Mouse (Mus musculus) heart, postnatal 14 days (tissue): ENCODE measurements around the gene Mrps36. TPM values are rescaled to one million over a fixed set of nuclear protein-coding genes. Genes with fewer than 3 reads are reported as not detected.
"Not testable (repeated sequence)": the region's sequence is repeated elsewhere in the genome, so short reads cannot be mapped to it uniquely, and the experiment has no call there.

ENCODE experiments used
- DNase-seq, 2 experiments: peaks; one replicate each; pipeline ENCODE4 v3.0.0; 2021 to 2022
- intact Hi-C: fragments of 180-260 bp; cut with DNase I; formaldehyde crosslinking; loops from one replicate; pipeline ENCODE4 v1.15.1; 2025
- long read RNA-seq, 2 experiments: library from polyadenylated mRNA; stranded (forward); transcript quantifications; one replicate each; pipeline ENCODE4 v2.0.0; 2021
- total RNA-seq, 2 experiments: library from RNA; stranded (reverse); gene quantifications; 2 replicates each; pipeline ENCODE4 v1.2.3; 2021

Gene Mrps36
- total RNA-seq: 100 to 1,000 TPM; 173 to 179 TPM
- long read RNA-seq, experiment 1, transcript Mrps36-203 (4 exons, 701 nt): major isoform, 90 of 128 reads
- long read RNA-seq, experiment 1, transcript Mrps36-202 (4 exons, 571 nt): minor isoform, 12 of 128 reads
- long read RNA-seq, experiment 1, partial matches to known transcripts: 1 of 128 reads
- long read RNA-seq, experiment 1, other reads (novel, unspliced or antisense): 20 of 128 reads
- long read RNA-seq, experiment 2, transcript Mrps36-202 (4 exons, 571 nt): minor isoform, 11 of 127 reads
- long read RNA-seq, experiment 2, transcript Mrps36-203 (4 exons, 701 nt): major isoform, 97 of 127 reads
- long read RNA-seq, experiment 2, partial matches to known transcripts: 1 of 127 reads
- long read RNA-seq, experiment 2, other reads (novel, unspliced or antisense): 14 of 127 reads

- peak; percentile 90 to 91 for DNase-seq
- intact Hi-C loops: no loop called here
Measured at GRCm38 (mm10) chr13:100744036-100744744, at the start of gene Mrps36. Mrps36 (minus strand) TSS chr13:100744659.

- DNase-seq: no peak
- intact Hi-C loops: loop anchor here (5.0 kb wide), 1 partner anchor 42 kb away; no protein-coding TSS in a partner anchor
Measured at GRCm38 (mm10) chr13:100789083-100789482, 44.6 kb upstream of the Mrps36 start.

- not testable (repeated sequence) for DNase-seq
- intact Hi-C loops: loop anchor here (5.0 kb wide), 1 partner anchor 41 kb away; no protein-coding TSS in a partner anchor
Measured at GRCm38 (mm10) chr13:100788057-100788456, 43.6 kb upstream of the Mrps36 start.

GRCm38 (mm10) chr13:100787316-100788010, 43.0 kb upstream of the Mrps36 start:
- DNase-seq: no peak
- intact Hi-C loops: loop anchor here (5.0 kb wide), 1 partner anchor 40 kb away; no protein-coding TSS in a partner anchor

- peak; percentile 90 to 93 for DNase-seq
- intact Hi-C loops: loop anchor here (5.0 kb wide), 1 partner anchor 39 kb away; no protein-coding TSS in a partner anchor
Measured at GRCm38 (mm10) chr13:100786414-100786867, 42.0 kb upstream of the Mrps36 start, which contains the start of gene Ccnb1. Ccnb1 (minus strand) TSS chr13:100786570.

- intact Hi-C loops: loop anchor here (5.0 kb wide), 1 partner anchor 39 kb away; no protein-coding TSS in a partner anchor
- DNase-seq: no peak
Measured at GRCm38 (mm10) chr13:100785806-100786413, 41.5 kb upstream of the Mrps36 start.

GRCm38 (mm10) chr13:100777491-100777890, 33.0 kb upstream of the Mrps36 start:
- intact Hi-C loops: no loop called here

GRCm38 (mm10) chr13:100776710-100777109, 32.3 kb upstream of the Mrps36 start:
- intact Hi-C loops: no loop called here
- no peak for DNase-seq

More at GRCm38 (mm10) chr13:100777491-100777890, 33.0 kb upstream of the Mrps36 start:
- DNase-seq: no peak

GRCm38 (mm10) chr13:100776056-100776419, 31.6 kb upstream of the Mrps36 start:
- intact Hi-C loops: no loop called here

GRCm38 (mm10) chr13:100775252-100776055, 31.0 kb upstream of the Mrps36 start, which contains the start of gene Cenph:
Cenph (minus strand) TSS chr13:100775899.
- intact Hi-C loops: no loop called here
- peak; percentile 80 to 86 for DNase-seq

More at GRCm38 (mm10) chr13:100776056-100776419, 31.6 kb upstream of the Mrps36 start:
- DNase-seq: no peak

- intact Hi-C loops: no loop called here
- DNase-seq: no peak
Measured at GRCm38 (mm10) chr13:100774704-100775103, 30.2 kb upstream of the Mrps36 start.

- intact Hi-C loops: no loop called here
- DNase-seq: peak in 1 of 2 experiments; percentile 18
Measured at GRCm38 (mm10) chr13:100755329-100755728, 10.9 kb upstream of the Mrps36 start.

GRCm38 (mm10) chr13:100754186-100754585, 9.7 kb upstream of the Mrps36 start:
- no peak for DNase-seq
- intact Hi-C loops: no loop called here

GRCm38 (mm10) chr13:100753011-100753410, 8.6 kb upstream of the Mrps36 start:
- intact Hi-C loops: no loop called here
- no peak for DNase-seq

- no peak for DNase-seq
- intact Hi-C loops: no loop called here
Measured at GRCm38 (mm10) chr13:100752529-100752928, 8.1 kb upstream of the Mrps36 start.

GRCm38 (mm10) chr13:100751402-100751801, 6.9 kb upstream of the Mrps36 start:
- intact Hi-C loops: no loop called here
- DNase-seq: no peak

- no peak for DNase-seq
- intact Hi-C loops: no loop called here
Measured at GRCm38 (mm10) chr13:100750799-100751198, 6.3 kb upstream of the Mrps36 start.

GRCm38 (mm10) chr13:100748638-100749037, 4.2 kb upstream of the Mrps36 start:
- DNase-seq: peak in 1 of 2 experiments; percentile 9

GRCm38 (mm10) chr13:100746090-100746489, 1.6 kb upstream of the Mrps36 start:
- intact Hi-C loops: loop anchor here (5.0 kb wide), 1 partner anchor 41 kb away; the partner anchor contains the start of gene Ccnb1
- DNase-seq: no peak

More at GRCm38 (mm10) chr13:100748638-100749037, 4.2 kb upstream of the Mrps36 start:
- intact Hi-C loops: loop anchor here (5.0 kb wide), 1 partner anchor 39 kb away; the partner anchor contains the start of gene Ccnb1
